ENCODE assay signal across 7 mouse cellular contexts in genomic region chr7:75983029-75983808, GRCm38 (mm10).
DNase-seq lines count a peak whose midpoint lies in the region; ATAC-seq and TF ChIP-seq lines count a peak whose summit lies in the region.

No protein-coding gene starts in this region.

- peak; percentile 11 for DNase-seq in ES-E14 (ENCODE audit: low read depth, low spot score)
- DNase-seq in Muller cell, postnatal 12 days (ENCODE audit: inconsistent ontology term): peak; percentile 90
- peak; percentile 62 for DNase-seq in hindbrain, embryonic 10.5 days (ENCODE audit: low spot score)
- peak; percentile 54 for DNase-seq in midbrain, embryonic 10.5 days (ENCODE audit: low spot score)
- no peak for DNase-seq in testis, postnatal 10 days (ENCODE audit: low spot score)
- no peak for DNase-seq in lung, postnatal 4 days

- no peaks in the 10 kb centered on the region for H3K9me3 ChIP-seq in ES-E14 (ENCODE audit: control insufficient read depth, insufficient read depth, low read depth, low read length)
- H3K9me3 ChIP-seq in hindbrain, embryonic 10.5 days: 0 out of 2 replicates have a peak, but pooled peaks cover 4% of the 10 kb centered on the region
- H3K9me3 ChIP-seq in midbrain, embryonic 10.5 days (replicated peaks): no peaks in the 10 kb centered on the region

- ATAC-seq in granulocyte monocyte progenitor cell, adult 5-6 weeks (replicated peaks; ENCODE audit: poor library complexity, severe bottlenecking): no peak

- in situ Hi-C loops in ES-E14 (cut with MboI; ENCODE audit: low sequenced_read_pairs in 2 of 2, unreplicated experiment in 2 of 2): no loop called here

- no peak overlapping the region for H3K9ac ChIP-seq in ES-E14 (ENCODE audit: insufficient read depth, low read depth, low read length, poor library complexity, severe bottlenecking)

- H3K4me1 ChIP-seq in ES-E14 (ENCODE audit: control insufficient read depth in 2 of 2, insufficient read depth in 2 of 2, low read length in 2 of 2, poor library complexity in 1 of 2): no peaks in the 10 kb centered on the region
- H3K4me1 ChIP-seq in hindbrain, embryonic 10.5 days (replicated peaks): peaks cover 16% of the 10 kb centered on the region
- H3K4me1 ChIP-seq in midbrain, embryonic 10.5 days: peaks cover 18% of the 10 kb centered on the region

- H3K27ac ChIP-seq in ES-E14 (ENCODE audit: insufficient read depth, low read depth, low read length, poor library complexity, severe bottlenecking): no peak overlapping the region
- peak overlapping the region; percentile 74; the same call in 1 of the 2 replicates for H3K27ac ChIP-seq in hindbrain, embryonic 10.5 days
- peak overlapping the region; percentile 62 for H3K27ac ChIP-seq in midbrain, embryonic 10.5 days (replicated peaks)

- 22% methylated on average over 23 of the region's 23 CpGs for WGBS in hindbrain, embryonic 10.5 days
- WGBS in midbrain, embryonic 10.5 days: 12% methylated on average over 23 of the region's 23 CpGs

- H3K4me3 ChIP-seq in ES-E14 (ENCODE audit: insufficient read depth in 1 of 2, low read depth in 1 of 2, low read length in 2 of 2, poor library complexity in 1 of 2, severe bottlenecking in 1 of 2): no peak overlapping the region
- H3K4me3 ChIP-seq in hindbrain, embryonic 10.5 days: peak overlapping the region; percentile 39
- H3K4me3 ChIP-seq in midbrain, embryonic 10.5 days: peak overlapping the region; percentile 47

- H3K27me3 ChIP-seq in hindbrain, embryonic 10.5 days (ENCODE audit: insufficient read depth, poor library complexity, severe bottlenecking): peaks cover 4% of the 10 kb centered on the region; the same call in 1 of the 2 replicates
- no peaks in the 10 kb centered on the region for H3K27me3 ChIP-seq in midbrain, embryonic 10.5 days (ENCODE audit: low read depth, poor library complexity, severe bottlenecking)

- no peaks in the 10 kb centered on the region for H3K36me3 ChIP-seq in ES-E14 (ENCODE audit: control insufficient read depth, insufficient read depth, low read length, poor library complexity, severe bottlenecking)
- H3K36me3 ChIP-seq in hindbrain, embryonic 10.5 days: no peaks in the 10 kb centered on the region
- H3K36me3 ChIP-seq in midbrain, embryonic 10.5 days: no peaks in the 10 kb centered on the region

TF ChIP-seq in ES-E14, 5 proteins besides CTCF, POLR2A, EP300 and RAD21:
- no peak for TF ChIP-seq HCFC1 (IDR thresholded peaks at IDR 0.05; ENCODE audit: borderline replicate concordance, insufficient read depth, low read length)
- no peak for TF ChIP-seq MAFK (IDR thresholded peaks at IDR 0.05; ENCODE audit: insufficient read depth, low read depth, low read length)
- TF ChIP-seq ZNF384 (IDR thresholded peaks at IDR 0.05; ENCODE audit: low read depth, low read length): no peak
- TF ChIP-seq ZC3H11A (IDR thresholded peaks at IDR 0.05; ENCODE audit: borderline replicate concordance, low read depth, low read length): no peak
- TF ChIP-seq CHD2 (IDR thresholded peaks at IDR 0.05; ENCODE audit: low read depth, low read length): no peak
TF ChIP-seq in ES-E14: peak in this region for 0.

Comparison
In these comparisons a context has a peak if more than half of its experiments do, and no peak if none do; other contexts are left out.
1. DNase-seq: peak in ES-E14 (single experiment), Muller cell, postnatal 12 days (single experiment), hindbrain, embryonic 10.5 days (single experiment) and midbrain, embryonic 10.5 days (single experiment); none in testis, postnatal 10 days (single experiment) and lung, postnatal 4 days (0 of 2).
2. H3K4me3 ChIP-seq: peak in hindbrain, embryonic 10.5 days (single experiment) and midbrain, embryonic 10.5 days (single experiment); none in ES-E14 (0 of 2).